Mouse (Mus musculus) embryonic facial prominence, embryonic 10.5 days (tissue): ENCODE measurements at regions not wholly inside any gene's neighbourhood (a gene's known extent, or its start where the extent isn't known, plus 50 kb on each side); places are given as distances from the start of the nearest gene placed in this dataset. TPM values are rescaled to one million over a fixed set of nuclear protein-coding genes. Genes with fewer than 3 reads are reported as not detected.
A peak's percentile ranks its signal among the peaks of the same experiment; 100 is the strongest.

Experiments
- DNase-seq: peaks from one replicate; pipeline ENCODE4 v3.0.0-alpha.2; 2017; ENCODE audit warnings: low spot score
- H3K27ac ChIP-seq: fragments of 300-500 bp; sonication (generic); replicated peaks from 2 replicates; pipeline ENCODE4 v1.5.1; 2016; ENCODE audit warnings: mild to moderate bottlenecking
- H3K27me3 ChIP-seq: fragments of 300-500 bp; sonication (generic); replicated peaks from 2 replicates; pipeline ENCODE4 v1.6.1; 2016; ENCODE audit warnings: low read depth, mild to moderate bottlenecking; ENCODE audit not compliant: poor library complexity, severe bottlenecking
- H3K36me3 ChIP-seq: fragments of 300-500 bp; sonication (generic); replicated peaks from 2 replicates; pipeline ENCODE4 v1.6.1; 2016; ENCODE audit warnings: mild to moderate bottlenecking, moderate library complexity
- H3K4me1 ChIP-seq: fragments of 300-500 bp; sonication (generic); 2 replicates; pipeline ENCODE4 v1.6.1; 2016
- H3K4me3 ChIP-seq: fragments of 300-500 bp; sonication (generic); 2 replicates; pipeline ENCODE4 v1.5.1; 2016; ENCODE audit warnings: mild to moderate bottlenecking, moderate library complexity
- H3K9me3 ChIP-seq: fragments of 300-500 bp; sonication (generic); 2 replicates; pipeline ENCODE4 v1.6.1; 2016; ENCODE audit warnings: mild to moderate bottlenecking
- WGBS: fragments of 180-500 bp; shearing (Covaris S2); methylation state at CpG from one replicate; pipeline ENCODE4 v1.1.7; 2016; 5-methylcytosine and 5-hydroxymethylcytosine counted together
- microRNA-seq: library from miRNA; unstranded; fragments of <30 nt; microRNA quantifications from one replicate; pipeline ENCODE4, GENCODE M21; 2017

DNA sequence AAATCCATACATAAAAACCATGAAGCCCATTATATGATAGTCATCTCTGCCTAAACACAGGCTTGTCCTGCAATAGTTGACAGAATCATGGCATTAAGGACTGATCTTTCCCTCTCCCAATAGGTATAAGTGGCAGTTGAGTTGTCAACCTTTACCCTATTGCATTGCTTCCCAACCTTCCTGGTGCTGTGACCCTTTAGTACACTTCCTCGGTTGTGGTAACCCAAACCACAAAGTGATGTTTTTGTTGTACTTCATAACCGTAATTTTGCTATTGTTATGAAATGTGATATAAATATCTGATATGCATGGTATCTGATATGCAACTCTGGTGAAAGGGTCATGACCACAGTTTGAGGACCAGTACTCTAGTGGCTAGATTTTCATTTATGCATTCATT, 61.4 kb downstream of the Gm4340 start:
- H3K27me3 ChIP-seq: no peaks in the 10 kb centered on the region
- WGBS: 86% methylated on average over 2 of the region's 2 CpGs
- H3K4me3 ChIP-seq: no peak overlapping the region

DNA sequence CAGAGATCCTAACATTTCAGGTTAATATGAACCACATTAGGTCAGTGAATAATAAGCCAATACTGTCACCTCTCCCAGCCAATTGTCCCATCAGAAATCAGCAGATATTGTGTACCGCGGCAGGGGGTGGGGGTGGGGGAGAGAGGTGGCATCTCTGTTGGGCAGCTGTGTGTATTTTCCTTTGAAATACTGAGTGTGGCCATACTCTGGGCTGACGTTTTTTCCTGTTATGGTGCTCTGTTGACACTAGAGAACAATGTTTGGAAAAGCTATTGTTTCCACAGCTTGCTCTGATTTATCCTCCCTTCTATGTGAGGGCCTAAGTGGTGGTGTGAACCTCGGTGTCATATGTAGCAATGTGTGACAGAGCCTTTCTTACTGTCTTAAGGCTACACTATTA, 81.0 kb downstream of the Gm4340 start:
- H3K27me3 ChIP-seq: no peaks in the 10 kb centered on the region
- no peak overlapping the region for H3K27ac ChIP-seq
- whole genome bisulfite sequencing: 57% methylated on average over 4 of the region's 4 CpGs
- no peaks in the 10 kb centered on the region for H3K9me3 ChIP-seq
- DNase-seq: peak; percentile 8
- H3K36me3 ChIP-seq: no peaks in the 10 kb centered on the region
- H3K4me1 ChIP-seq: no peaks in the 10 kb centered on the region
- no peak overlapping the region for H3K4me3 ChIP-seq

More for the DNA sequence above, 61.4 kb downstream of the Gm4340 start:
- DNase-seq: no peak
- H3K27ac ChIP-seq: no peak overlapping the region
- no peaks in the 10 kb centered on the region for H3K9me3 ChIP-seq
- H3K36me3 ChIP-seq: no peaks in the 10 kb centered on the region
- no peaks in the 10 kb centered on the region for H3K4me1 ChIP-seq

DNA sequence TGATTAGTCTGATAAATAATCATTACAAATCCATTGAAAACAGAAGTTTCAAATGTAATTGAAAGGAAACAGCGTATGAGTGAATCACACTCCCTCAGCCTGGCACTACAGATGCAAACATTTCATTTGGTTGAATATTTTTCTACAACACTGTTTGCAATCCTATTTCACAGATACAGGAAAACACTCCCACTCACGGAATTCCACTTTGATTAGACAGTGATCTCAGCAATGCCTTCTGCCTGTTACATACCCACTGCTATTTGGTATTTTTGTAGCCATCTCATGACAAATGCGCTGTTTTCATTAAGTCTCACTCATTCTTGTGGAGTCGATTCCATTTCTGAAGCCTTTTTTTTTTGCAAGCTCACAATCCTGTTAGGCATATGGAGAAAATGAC, 105.3 kb downstream of the Gm4340 start:
- Histone ChIP-seq H3K36me3 (no peaks in the 10 kb centered on the region), H3K27me3 (no peaks in the 10 kb centered on the region), H3K4me3 (no peak overlapping the region), H3K4me1 (no peaks in the 10 kb centered on the region), H3K9me3 (no peaks in the 10 kb centered on the region), H3K27ac (no peak overlapping the region)
- 89% methylated on average over 4 of the region's 4 CpGs for WGBS
- DNase-seq: no peak

Small RNA genes in the stretch of these regions (microRNA-seq; reads per million reads assigned to microRNA genes)
- gene Mir6411: not detected
